Mouse (Mus musculus) MEL (cell line): ENCODE measurements around the gene Rex1bd.

Experiments
- E2F4 ChIP-seq: IDR thresholded peaks from 2 replicates; pipeline ENCODE4 v1.6.1; 2011; ENCODE audit warnings: low read depth, low read length, improper control_type of control experiment, borderline replicate concordance
- POLR2A ChIP-seq, 2 experiments: IDR thresholded peaks; 2 replicates each; pipeline ENCODE4 v1.6.1; 2011 to 2012; ENCODE audit warnings: low read length in 2 of 2, mild to moderate bottlenecking in 2 of 2, control low read depth in 1 of 2, improper control_type of control experiment in 1 of 2, low read depth in 1 of 2, moderate library complexity in 1 of 2; ENCODE audit not compliant: control insufficient read depth in 1 of 2, insufficient read depth in 1 of 2, poor library complexity in 1 of 2
- TAL1 ChIP-seq: IDR thresholded peaks from 2 replicates; pipeline ENCODE4 v1.6.1; 2012; ENCODE audit warnings: mild to moderate bottlenecking, inconsistent platforms, low read length, moderate library complexity, mixed read lengths

DNA sequence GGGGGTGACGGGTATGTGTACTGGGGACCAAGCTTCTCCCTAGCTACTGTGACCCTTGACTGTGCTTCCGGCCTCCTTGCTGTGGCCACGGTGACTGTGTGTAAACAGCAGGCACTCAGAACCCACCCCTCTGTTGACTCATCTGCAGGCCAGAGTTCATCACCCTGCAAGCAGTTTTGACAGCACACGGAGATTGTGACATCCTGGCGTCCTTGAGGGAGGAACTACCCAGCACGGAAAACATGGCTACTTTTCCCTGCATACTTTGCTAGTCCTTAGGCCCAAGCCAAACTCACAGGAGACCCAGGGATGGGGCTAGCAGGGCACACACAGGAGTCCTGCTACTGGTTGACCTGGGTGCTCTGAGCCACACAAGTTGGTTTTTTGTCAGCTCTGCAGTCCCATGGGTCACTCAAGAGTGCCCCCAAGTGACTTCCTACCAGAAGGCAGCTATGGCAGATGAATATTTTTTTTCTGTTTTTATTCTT is 37.7 kb upstream of the Rex1bd start:
- TF ChIP-seq POLR2A (IDR thresholded peaks at IDR 0.05; ENCODE audit: control insufficient read depth in 1 of 2, insufficient read depth in 1 of 2, low read depth in 1 of 2, low read length in 2 of 2, poor library complexity in 1 of 2) = no peak
- TF ChIP-seq TAL1 = no peak
- TF ChIP-seq E2F4 = no peak
